23 mouse cellular contexts compared by ENCODE assay signal in the genomic region with DNA sequence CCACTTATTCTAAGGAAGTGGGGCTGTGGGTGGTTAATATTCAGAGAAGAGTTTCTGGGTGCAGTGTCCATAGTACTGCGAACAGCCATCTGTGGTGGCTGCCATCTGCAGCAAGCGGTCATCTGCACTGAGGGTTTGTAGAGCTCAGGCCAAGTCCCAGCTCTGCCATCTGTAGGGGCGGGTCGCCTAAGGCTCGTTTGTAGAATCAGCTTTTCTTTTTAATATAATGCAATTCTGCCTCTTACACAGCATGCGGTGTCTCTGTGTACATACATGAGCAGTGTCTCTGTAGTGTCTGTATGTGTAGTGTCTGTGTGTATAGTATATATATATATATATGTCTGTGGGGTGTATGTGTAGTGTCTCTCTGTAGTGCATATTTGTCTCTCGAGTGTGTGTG. TPM values are rescaled to one million over a fixed set of nuclear protein-coding genes. Genes with fewer than 3 reads are reported as not detected.
DNase-seq lines count a peak whose midpoint lies in the region; ATAC-seq and TF ChIP-seq lines count a peak whose summit lies in the region.
"Had no signal": no experiment of that assay in that cellular context is flagged by ENCODE, and none has a peak within 500 bp of the region (broad histone marks: within the 10 kb centered on the region; RNA-seq: fewer than 3 reads in every experiment).

No protein-coding gene starts in this region.

- peaks cover 26% of the 10 kb centered on the region for H3K36me3 ChIP-seq in forebrain, embryonic 14.5 days (ENCODE audit: control insufficient read depth, insufficient read depth, low read length)
- H3K36me3 ChIP-seq in forebrain, embryonic 11.5 days (ENCODE audit: control insufficient read depth, insufficient read depth, low read length), result peaks cover 5% of the 10 kb centered on the region; the same call in 1 of the 2 replicates

- WGBS in forebrain, embryonic 14.5 days, result 77% methylated on average over 7 of the region's 7 CpGs
- WGBS in forebrain, embryonic 11.5 days, result 96% methylated on average over 7 of the region's 7 CpGs

- DNase-seq in forebrain, embryonic 14.5 days (ENCODE audit: low spot score), result peak; percentile 23
- DNase-seq in forebrain, embryonic 11.5 days (ENCODE audit: low spot score), result no peak
- peak; percentile 63 for DNase-seq in left cerebral cortex, postnatal 4 days
- no peak for DNase-seq in left cerebral cortex, adult 9 months (ENCODE audit: low spot score in 2 of 2)
- DNase-seq in cerebellum, adult 11-12 months, result peak; percentile 75
- DNase-seq in cerebellum, postnatal 14 days, result peak; percentile 72 to 75
- no peak for DNase-seq in B cell, adult 2 months
- DNase-seq in layer of hippocampus, adult 2 months (ENCODE audit: low spot score in 2 of 2), result no peak
- DNase-seq: adrenal gland, adult 8-10 months; gastrocnemius, adult 2 months; heart, postnatal 14 days; kidney, adult 18-20 months; kidney, postnatal 10 days; liver; right cerebral cortex, postnatal 4 days had no signal

- H3K4me2 ChIP-seq in forebrain, embryonic 14.5 days (ENCODE audit: low read length), result no peak overlapping the region
- no peak overlapping the region for H3K4me2 ChIP-seq in forebrain, embryonic 11.5 days (ENCODE audit: low read depth, low read length, severe bottlenecking)
- H3K4me2 ChIP-seq: heart, embryonic 12.5 days had no signal

- H3K4me3 ChIP-seq in forebrain, embryonic 14.5 days (ENCODE audit: low read depth, low read length), result no peak overlapping the region
- H3K4me3 ChIP-seq in forebrain, embryonic 11.5 days (ENCODE audit: low read depth, low read length), result no peak overlapping the region
- H3K4me3 ChIP-seq in layer of hippocampus, adult 2 months, result no peak overlapping the region
- H3K4me3 ChIP-seq: gastrocnemius, adult 2 months; heart, embryonic 12.5 days had no signal

- H3K4me1 ChIP-seq in forebrain, embryonic 14.5 days (ENCODE audit: control insufficient read depth, insufficient read depth, low read length), result peaks cover 8% of the 10 kb centered on the region; the same call in 1 of the 2 replicates
- H3K4me1 ChIP-seq in forebrain, embryonic 11.5 days (replicated peaks; ENCODE audit: control insufficient read depth, insufficient read depth, low read length), result no peaks in the 10 kb centered on the region
- H3K4me1 ChIP-seq: heart, embryonic 12.5 days had no signal

- H3K9ac ChIP-seq in forebrain, embryonic 14.5 days (ENCODE audit: low read length), result no peak overlapping the region
- H3K9ac ChIP-seq in forebrain, embryonic 11.5 days (ENCODE audit: low read length), result no peak overlapping the region
- H3K9ac ChIP-seq: heart, embryonic 12.5 days had no signal

- no peak for TF ChIP-seq CTCF in layer of hippocampus, adult 2 months (conservative IDR thresholded peaks at IDR 0.05)

- ATAC-seq in forebrain, embryonic 14.5 days, result peak; percentile 70; the same call in 1 of the 2 replicates
- ATAC-seq in forebrain, embryonic 11.5 days (replicated peaks; ENCODE audit: low FRiP score), result no peak
- ATAC-seq: CD4-positive, CD25-positive, alpha-beta regulatory T cell, adult 4 months; lung, postnatal 0 days; Patski had no signal

- 0 out of 2 replicates have a peak overlapping the region, but pooled peaks have one; percentile 21 for H3K27ac ChIP-seq in forebrain, embryonic 14.5 days (ENCODE audit: low read depth, low read length)
- no peak overlapping the region for H3K27ac ChIP-seq in forebrain, embryonic 11.5 days (ENCODE audit: low read depth, low read length)
- H3K27ac ChIP-seq in layer of hippocampus, adult 2 months, result no peak overlapping the region
- H3K27ac ChIP-seq: gastrocnemius, adult 2 months had no signal

- no peaks in the 10 kb centered on the region for H3K9me3 ChIP-seq in forebrain, embryonic 14.5 days (replicated peaks; ENCODE audit: control insufficient read depth, low read length)
- no peaks in the 10 kb centered on the region; the same call in 1 of the 2 replicates for H3K9me3 ChIP-seq in forebrain, embryonic 11.5 days (ENCODE audit: control insufficient read depth, low read length)

- intact Hi-C loops in left cerebral cortex, postnatal 4 days (cut with DNase I), result no loop called here

- H3K27me3 ChIP-seq in forebrain, embryonic 14.5 days (replicated peaks; ENCODE audit: control insufficient read depth, insufficient read depth, low read length), result no peaks in the 10 kb centered on the region
- no peaks in the 10 kb centered on the region for H3K27me3 ChIP-seq in forebrain, embryonic 11.5 days (ENCODE audit: control insufficient read depth, insufficient read depth, low read length)
- H3K27me3 ChIP-seq: heart, embryonic 12.5 days; Patski had no signal

RNA-seq across cellular contexts. Expression of gene Caln1, which starts 35.7 kb away (rescaled TPM):
- polyA plus RNA-seq in forebrain, embryonic 14.5 days (2014; fragmentation: Nextera tagmentation; extraction: Ambion mirVana), result 2.5 and 6.5 TPM in 2 replicates
- 0.33 and 0.48 TPM in 2 replicates for polyA plus RNA-seq in forebrain, embryonic 11.5 days (2014; fragmentation: Nextera tagmentation; extraction: Ambion mirVana)
- total RNA-seq in left cerebral cortex, postnatal 4 days (2021), result 100 to 1,000 TPM; 150 to 161 TPM
- 100 to 1,000 TPM; 129 to 132 TPM for total RNA-seq in layer of hippocampus, adult 2 months (2021)
- total RNA-seq: ES-E14; granulocyte monocyte progenitor cell, adult 5-6 weeks; heart, postnatal 14 days had no signal
- polyA plus RNA-seq: CD4-positive, CD25-positive, alpha-beta regulatory T cell, adult 4 months; liver, embryonic 16.5 days; lung, postnatal 0 days; Patski had no signal

RNA-seq across cellular contexts. Expression of gene A330070K13Rik, which starts 50.9 kb away (rescaled TPM):
- polyA plus RNA-seq in forebrain, embryonic 14.5 days (2014; fragmentation: Nextera tagmentation; extraction: Ambion mirVana), result not detected in 2 replicates
- polyA plus RNA-seq in forebrain, embryonic 11.5 days (2014; fragmentation: Nextera tagmentation; extraction: Ambion mirVana), result not detected in 2 replicates
- total RNA-seq in left cerebral cortex, postnatal 4 days (2021), result not detected
- total RNA-seq in layer of hippocampus, adult 2 months (2021), result 1 to 10 TPM; 1.9 to 2.9 TPM
- total RNA-seq: adrenal gland, adult 8-10 months; ES-E14; gastrocnemius, adult 2 months; granulocyte monocyte progenitor cell, adult 5-6 weeks; heart, postnatal 14 days had no signal
- polyA plus RNA-seq: CD4-positive, CD25-positive, alpha-beta regulatory T cell, adult 4 months; heart, embryonic 12.5 days; liver, embryonic 16.5 days; lung, postnatal 0 days; neural tube, embryonic 11.5 days; Patski had no signal

Comparison
In these comparisons a context has a peak if more than half of its experiments do, and no peak if none do; other contexts are left out.
1. DNase-seq: peak in forebrain, embryonic 14.5 days (single experiment), left cerebral cortex, postnatal 4 days (single experiment), cerebellum, adult 11-12 months (single experiment) and cerebellum, postnatal 14 days (2 of 2); none in forebrain, embryonic 11.5 days (single experiment), left cerebral cortex, adult 9 months (0 of 2), B cell, adult 2 months (0 of 2) and layer of hippocampus, adult 2 months (0 of 2).